Mouse (Mus musculus): ENCODE data around the gene Tdpoz3. TPM values are rescaled to one million over a fixed set of nuclear protein-coding genes. Genes with fewer than 3 reads are reported as not detected.
"Not testable (repeated sequence)": the region's sequence is repeated elsewhere in the genome, so short reads cannot be mapped to it uniquely, and the experiment has no call there.

The Tdpoz3 gene
- not detected in 2 replicates for polyA plus RNA-seq (2012)

DNA sequence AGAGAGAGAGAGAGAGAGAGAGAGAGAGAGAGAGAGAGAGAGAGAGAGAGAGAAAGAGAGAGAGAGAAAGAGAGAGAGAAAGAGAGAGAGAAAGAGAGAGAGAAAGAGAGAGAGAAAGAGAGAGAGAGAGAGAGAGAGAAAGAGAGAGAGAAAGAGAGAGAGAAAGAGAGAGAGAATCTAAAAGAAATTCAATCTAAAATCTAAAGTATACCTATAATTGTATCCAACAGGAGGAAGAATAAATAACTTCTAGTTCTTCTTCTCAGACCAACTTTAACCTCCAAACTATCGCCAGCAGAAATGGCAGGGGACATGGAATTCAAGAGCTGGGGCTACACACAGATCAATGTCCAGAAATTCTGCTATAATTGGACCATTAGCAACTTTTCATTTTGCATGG lies at the start of gene Tdpoz3:
Tdpoz3 (plus strand) TSS at position 301 of the 400 bp plus-strand sequence.
- TF ChIP-seq GATA1 (IDR thresholded peaks at IDR 0.05; ENCODE audit: low read length): not testable (repeated sequence)

DNA sequence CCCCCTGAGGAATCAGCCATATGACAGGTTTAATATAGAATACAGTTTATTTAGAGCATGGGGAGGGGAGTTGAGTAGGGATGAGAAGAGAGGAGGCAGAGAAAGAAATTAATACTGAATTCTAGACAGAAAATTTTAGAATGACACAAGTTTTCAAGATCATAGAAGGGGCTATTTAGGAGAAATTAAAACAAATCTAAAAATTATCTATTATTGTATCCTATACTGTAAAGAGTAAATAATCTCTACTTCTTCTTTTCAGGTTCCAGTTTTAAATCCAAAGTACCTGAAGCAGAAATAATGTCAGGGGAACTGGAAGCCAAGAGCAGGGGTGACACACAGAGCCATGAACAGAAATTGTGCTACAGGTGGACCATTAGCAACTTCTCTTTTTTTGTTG lies 29.7 kb upstream of the Tdpoz3 start, which contains the start of gene Tdpoz4:
Tdpoz4 (plus strand) TSS at position 301 of the 400 bp plus-strand sequence.
- TF ChIP-seq GATA1 (IDR thresholded peaks at IDR 0.05; ENCODE audit: low read length): not testable (repeated sequence)

Other genes starting within 250 kb of the Tdpoz3 start
- gene Tdpoz2, start 173.3 kb upstream of the Tdpoz3 start, polyA plus RNA-seq (2012): not detected in 2 replicates
- gene Tdpoz1, start 149.7 kb upstream of the Tdpoz3 start, polyA plus RNA-seq (2012): not detected in 2 replicates
- not detected in 2 replicates for gene Gm37596, start 132.9 kb upstream of the Tdpoz3 start, polyA plus RNA-seq (2012)
- not detected in 2 replicates for gene Gm5773, start 53.0 kb upstream of the Tdpoz3 start, polyA plus RNA-seq (2012)
- not detected in 2 replicates for gene Tdpoz4, start 29.6 kb upstream of the Tdpoz3 start, polyA plus RNA-seq (2012)
- gene Gm9117, start 117.5 kb downstream of the Tdpoz3 start, polyA plus RNA-seq (2012): not detected in 2 replicates
- gene Tdpoz5, start 135.3 kb downstream of the Tdpoz3 start, polyA plus RNA-seq (2012): not detected in 2 replicates
- not detected in 2 replicates for gene Gm9125, start 228.9 kb downstream of the Tdpoz3 start, polyA plus RNA-seq (2012)
- not detected in 2 replicates for gene Gm10697, start 246.6 kb downstream of the Tdpoz3 start, polyA plus RNA-seq (2012)

All from G1E-ER4 (cell line).